Mouse (Mus musculus) cortical plate, adult 2 months (tissue): ENCODE measurements around the gene Iqsec1.

Source experiments
- CTCF ChIP-seq: fragments of 200-500 bp; IDR thresholded peaks from 2 replicates; pipeline ENCODE4 v1.5.1; 2011; ENCODE audit warnings: mild to moderate bottlenecking, control low read depth, low read length; ENCODE audit not compliant: insufficient read depth; ENCODE audit errors: extremely low read depth
- POLR2A ChIP-seq: fragments of 200-500 bp; IDR thresholded peaks from 2 replicates; pipeline ENCODE4 v1.6.1; 2011; ENCODE audit warnings: mild to moderate bottlenecking, low read length, control low read depth; ENCODE audit not compliant: insufficient read depth; ENCODE audit errors: extremely low read depth

- TF ChIP-seq CTCF = no peak
- no peak for TF ChIP-seq POLR2A
Observed at GRCm38 (mm10) chr6:91008284-91008830, 19.9 kb upstream of the Iqsec1 start.
